Mouse (Mus musculus) kidney, embryonic 14.5 days (tissue): ENCODE results near the gene Bcat2. TPM values are rescaled to one million over a fixed set of nuclear protein-coding genes. Genes with fewer than 3 reads are reported as not detected.

Experiments
- ATAC-seq: fragments of 200-750 bp; cut with Nextera tagmentation; 2 replicates; pipeline ENCODE4 v1.8.0; 2017; ENCODE audit warnings: moderate number of reproducible peaks, mild to moderate bottlenecking, moderate TSS enrichment, moderate library complexity; ENCODE audit not compliant: low FRiP score, low TSS enrichment
- H3K27ac ChIP-seq: fragments of 300-500 bp; sonication (generic); 2 replicates; pipeline ENCODE4 v1.5.1; 2014; ENCODE audit warnings: low read depth, mild to moderate bottlenecking, low read length, moderate library complexity, mixed read lengths
- H3K27me3 ChIP-seq: fragments of 300-500 bp; sonication (generic); 2 replicates; pipeline ENCODE4 v1.6.1; 2014; ENCODE audit warnings: mild to moderate bottlenecking, low read length; ENCODE audit not compliant: control insufficient read depth, insufficient read depth
- H3K36me3 ChIP-seq: fragments of 300-500 bp; sonication (generic); 2 replicates; pipeline ENCODE4 v1.6.1; 2014; ENCODE audit warnings: low read length, mixed read lengths; ENCODE audit not compliant: control insufficient read depth, insufficient read depth
- H3K4me1 ChIP-seq: fragments of 300-500 bp; sonication (generic); 2 replicates; pipeline ENCODE4 v1.6.1; 2014; ENCODE audit warnings: low read length, mixed read lengths; ENCODE audit not compliant: control insufficient read depth, insufficient read depth
- H3K4me2 ChIP-seq: fragments of 300-500 bp; sonication (generic); replicated peaks from 2 replicates; pipeline ENCODE4 v1.6.1; 2014; ENCODE audit warnings: low read depth, mild to moderate bottlenecking, low read length
- H3K4me3 ChIP-seq: fragments of 300-500 bp; sonication (generic); 2 replicates; pipeline ENCODE4 v1.5.1; 2014; ENCODE audit warnings: mild to moderate bottlenecking, low read length
- H3K9ac ChIP-seq: fragments of 300-500 bp; sonication (generic); 2 replicates; pipeline ENCODE4 v1.6.1; 2014; ENCODE audit warnings: low read depth, mild to moderate bottlenecking, low read length, moderate library complexity
- H3K9me3 ChIP-seq: fragments of 300-500 bp; sonication (generic); 2 replicates; pipeline ENCODE4 v1.6.1; 2016; ENCODE audit warnings: low read length; ENCODE audit not compliant: control insufficient read depth
- WGBS: fragments of 180-500 bp; shearing (Covaris S2); extraction: QIAGEN DNeasy Blood & Tissue Kit; methylation state at CpG from one replicate; pipeline ENCODE4 v1.1.7; 2014; 5-methylcytosine and 5-hydroxymethylcytosine counted together
- polyA plus RNA-seq: library from polyadenylated mRNA; unstranded; fragments of >200 nt; fragmentation: Nextera tagmentation; extraction: Ambion mirVana; gene quantifications from 2 replicates; pipeline ENCODE4 v1.2.1, GENCODE M21; 2014

The Bcat2 gene
- polyA plus RNA-seq, 1 experiment from 2014 or later: 73.7 TPM

GRCm38 (mm10) chr7:45623507-45623906 lies 53.6 kb downstream of the Bcat2 start:
- Histone ChIP-seq H3K27ac (no peak overlapping the region), H3K36me3 (no peaks in the 10 kb centered on the region), H3K27me3 (peaks cover 16% of the 10 kb centered on the region), H3K4me2 (no peak overlapping the region), H3K9me3 (no peaks in the 10 kb centered on the region), H3K4me1 (peaks cover 4% of the 10 kb centered on the region; the same call in 1 of the 2 replicates), H3K9ac (no peak overlapping the region), H3K4me3 (no peak overlapping the region)
- ATAC-seq: no peak
- WGBS: 95% methylated on average over 11 of the region's 11 CpGs

- H3K9ac ChIP-seq: no peak overlapping the region
- 39% methylated on average over 3 of the region's 3 CpGs for WGBS
- no peaks in the 10 kb centered on the region for H3K9me3 ChIP-seq
- H3K27ac ChIP-seq: no peak overlapping the region
- H3K27me3 ChIP-seq: peaks cover 9% of the 10 kb centered on the region; the same call in 1 of the 2 replicates
- H3K4me3 ChIP-seq: no peak overlapping the region
- no peaks in the 10 kb centered on the region for H3K36me3 ChIP-seq
- no peak for ATAC-seq
- H3K4me2 ChIP-seq: no peak overlapping the region
- H3K4me1 ChIP-seq: peaks cover 4% of the 10 kb centered on the region; the same call in 1 of the 2 replicates
Observed at GRCm38 (mm10) chr7:45624718-45625117, 54.8 kb downstream of the Bcat2 start.

- Histone ChIP-seq H3K9me3 (no peaks in the 10 kb centered on the region), H3K4me1 (peaks cover 4% of the 10 kb centered on the region; the same call in 1 of the 2 replicates), H3K27ac (no peak overlapping the region), H3K36me3 (no peaks in the 10 kb centered on the region), H3K27me3 (peaks cover 9% of the 10 kb centered on the region; the same call in 1 of the 2 replicates), H3K4me3 (no peak overlapping the region), H3K9ac (no peak overlapping the region), H3K4me2 (no peak overlapping the region)
- 87% methylated on average over 8 of the region's 8 CpGs for WGBS
- ATAC-seq: no peak
Observed at GRCm38 (mm10) chr7:45625481-45625880, 55.5 kb downstream of the Bcat2 start.

GRCm38 (mm10) chr7:45626571-45627076 lies 56.7 kb downstream of the Bcat2 start:
- peak overlapping the region; percentile 28; the same call in 1 of the 2 replicates for H3K9ac ChIP-seq
- H3K4me1 ChIP-seq: peaks cover 4% of the 10 kb centered on the region; the same call in 1 of the 2 replicates
- H3K4me3 ChIP-seq: no peak overlapping the region
- 86% methylated on average over 7 of the region's 7 CpGs for WGBS
- H3K36me3 ChIP-seq: no peaks in the 10 kb centered on the region
- peaks cover 9% of the 10 kb centered on the region; the same call in 1 of the 2 replicates for H3K27me3 ChIP-seq
- 0 out of 2 replicates have a peak overlapping the region, but pooled peaks have one; percentile 42 for H3K27ac ChIP-seq
- no peak overlapping the region for H3K4me2 ChIP-seq
- no peak for ATAC-seq
- no peaks in the 10 kb centered on the region for H3K9me3 ChIP-seq

- Histone ChIP-seq H3K36me3 (no peaks in the 10 kb centered on the region), H3K27ac (peak within 1 kb of the TSS; percentile 42; the same call in 1 of the 2 replicates), H3K4me2 (peak within 1 kb of the TSS; percentile 94), H3K4me1 (peaks cover 5% of the 10 kb centered on the region), H3K4me3 (peak within 1 kb of the TSS; percentile 51), H3K9me3 (no peaks in the 10 kb centered on the region), H3K27me3 (peaks cover 9% of the 10 kb centered on the region; the same call in 1 of the 2 replicates), H3K9ac (peak within 1 kb of the TSS; percentile 70)
- 0 out of 2 replicates have a peak, but pooled peaks have one; percentile 18 for ATAC-seq
- 78% methylated on average over 9 of the region's 9 CpGs for WGBS
Observed at GRCm38 (mm10) chr7:45627261-45627660, 57.3 kb downstream of the Bcat2 start, which contains the start of gene Rasip1. Gene Rasip1, plus strand, starts transcription at chr7:45627488.

- Histone ChIP-seq H3K27ac (peak overlapping the region; percentile 12; the same call in 1 of the 2 replicates), H3K9ac (peak overlapping the region; percentile 70), H3K4me1 (peaks cover 10% of the 10 kb centered on the region), H3K27me3 (peaks cover 16% of the 10 kb centered on the region; the same call in 1 of the 2 replicates), H3K36me3 (no peaks in the 10 kb centered on the region), H3K9me3 (no peaks in the 10 kb centered on the region), H3K4me3 (peak overlapping the region; percentile 51), H3K4me2 (peak overlapping the region; percentile 94)
- peak; percentile 79 for ATAC-seq
- WGBS: under 1% methylated on average over 98 of the region's 105 CpGs
Observed at GRCm38 (mm10) chr7:45628364-45629294, 58.7 kb downstream of the Bcat2 start.

- Histone ChIP-seq H3K4me3 (no peak overlapping the region), H3K4me2 (no peak overlapping the region)
Observed at GRCm38 (mm10) chr7:45630064-45630907, 60.3 kb downstream of the Bcat2 start.

GRCm38 (mm10) chr7:45632499-45632898 lies 62.5 kb downstream of the Bcat2 start:
- Histone ChIP-seq H3K27me3 (peaks cover 11% of the 10 kb centered on the region; the same call in 1 of the 2 replicates), H3K4me2 (peak overlapping the region; percentile 46)
- no peak; the same call in 1 of the 2 replicates for ATAC-seq

More at GRCm38 (mm10) chr7:45630064-45630907, 60.3 kb downstream of the Bcat2 start:
- no peak overlapping the region for H3K9ac ChIP-seq
- no peaks in the 10 kb centered on the region for H3K36me3 ChIP-seq
- 74% methylated on average over 23 of the region's 23 CpGs for WGBS
- peaks cover 10% of the 10 kb centered on the region for H3K4me1 ChIP-seq
- H3K27me3 ChIP-seq: peaks cover 16% of the 10 kb centered on the region; the same call in 1 of the 2 replicates
- no peaks in the 10 kb centered on the region for H3K9me3 ChIP-seq
- no peak overlapping the region for H3K27ac ChIP-seq
- ATAC-seq: no peak

More at GRCm38 (mm10) chr7:45632499-45632898, 62.5 kb downstream of the Bcat2 start:
- Histone ChIP-seq H3K4me1 (peaks cover 14% of the 10 kb centered on the region), H3K27ac (no peak overlapping the region), H3K36me3 (0 out of 2 replicates have a peak, but pooled peaks cover 4% of the 10 kb centered on the region), H3K4me3 (peak overlapping the region; percentile 22), H3K9ac (peak overlapping the region; percentile 53), H3K9me3 (no peaks in the 10 kb centered on the region; the same call in 1 of the 2 replicates)
- 14% methylated on average over 30 of the region's 35 CpGs for WGBS
